Mouse (Mus musculus) embryonic stem cell, embryonic (primary cell): ENCODE measurements at regions not wholly inside any gene's neighbourhood (a gene's known extent, or its start where the extent isn't known, plus 50 kb on each side); places are given as distances from the start of the nearest gene placed in this dataset.

Experiments used
- CTCF ChIA-PET, 4 experiments: fragments of 300-600 bp in 2 of 4; fragments of 350-600 bp in 2 of 4; sonication (Branson Sonifier 250); formaldehyde crosslinking; loops; one replicate each; lab custom pipeline; 2022; ENCODE audit warnings: inconsistent platforms in 2 of 4; lab: Charles Lee
- POLR2A ChIA-PET, 4 experiments: fragments of 300-600 bp in 2 of 4; fragments of 350-600 bp in 2 of 4; sonication (Branson Sonifier 250); formaldehyde crosslinking; loops; one replicate each; lab custom pipeline; 2022; ENCODE audit warnings: antibody characterized with exemption in 4 of 4, inconsistent platforms in 1 of 4; lab: Charles Lee

- POLR2A ChIA-PET = interaction anchor here in 1 of 4 experiments (0.6 to 1.4 kb wide), 3 partner anchors 24 to 1395 kb away, joined by 3 read pairs; no protein-coding TSS in a partner anchor
- CTCF ChIA-PET = interaction anchor here in 1 of 4 experiments (0.6 to 0.7 kb wide), 2 partner anchors 150 to 153 kb away, joined by 3 to 6 read pairs; no protein-coding TSS in a partner anchor
Observed at GRCm38 (mm10) chr13:28697796-28698678, 255.5 kb downstream of the Sox4 start.

GRCm38 (mm10) chr13:28693078-28693477, 260.4 kb downstream of the Sox4 start:
- POLR2A ChIA-PET = no interaction called here
- CTCF ChIA-PET = no interaction called here

GRCm38 (mm10) chr13:28692587-28692986, 260.9 kb downstream of the Sox4 start:
- ChIA-PET CTCF (no interaction called here), POLR2A (no interaction called here)

GRCm38 (mm10) chr13:28690511-28691160, 262.9 kb downstream of the Sox4 start:
- POLR2A ChIA-PET = interaction anchor here in 1 of 4 experiments (1.2 kb wide), 1 partner anchor 14 kb away, joined by 5 read pairs; no protein-coding TSS in a partner anchor
- CTCF ChIA-PET = interaction anchor here in 1 of 4 experiments (0.6 kb wide), 1 partner anchor 90 kb away, joined by 6 read pairs; no protein-coding TSS in a partner anchor

- CTCF ChIA-PET = no interaction called here
- POLR2A ChIA-PET = no interaction called here
Observed at GRCm38 (mm10) chr13:28687838-28688237, 265.7 kb downstream of the Sox4 start.

GRCm38 (mm10) chr13:28684311-28684710, 269.2 kb downstream of the Sox4 start:
- ChIA-PET CTCF (no interaction called here), POLR2A (interaction anchor here in 1 of 4 experiments (0.9 kb wide), 1 partner anchor 34 kb away, joined by 3 read pairs; no protein-coding TSS in a partner anchor)

- POLR2A ChIA-PET = no interaction called here
- CTCF ChIA-PET = no interaction called here
Observed at GRCm38 (mm10) chr13:28680266-28680665, 273.2 kb downstream of the Sox4 start.

- ChIA-PET POLR2A (no interaction called here), CTCF (no interaction called here)
Observed at GRCm38 (mm10) chr13:28673622-28674021, 279.9 kb downstream of the Sox4 start.

GRCm38 (mm10) chr13:28671543-28671942, 282.0 kb downstream of the Sox4 start:
- CTCF ChIA-PET = no interaction called here
- POLR2A ChIA-PET = interaction anchor here in 2 of 4 experiments (0.6 to 1.1 kb wide), 2 partner anchors 10 to 59 kb away, joined by 3 read pairs; no protein-coding TSS in a partner anchor

- POLR2A ChIA-PET = no interaction called here
Observed at GRCm38 (mm10) chr13:28669832-28670585, 283.5 kb downstream of the Sox4 start.

GRCm38 (mm10) chr13:28666832-28667231, 286.7 kb downstream of the Sox4 start:
- CTCF ChIA-PET = interaction anchor here in 1 of 4 experiments (0.6 kb wide), 1 partner anchor 112 kb away, joined by 3 read pairs; no protein-coding TSS in a partner anchor
- POLR2A ChIA-PET = interaction anchor here in 1 of 4 experiments (0.7 to 0.9 kb wide), 2 partner anchors 10 to 25 kb away, joined by 3 read pairs; no protein-coding TSS in a partner anchor

More at GRCm38 (mm10) chr13:28669832-28670585, 283.5 kb downstream of the Sox4 start:
- CTCF ChIA-PET = no interaction called here

GRCm38 (mm10) chr13:28665150-28665549, 288.4 kb downstream of the Sox4 start:
- ChIA-PET CTCF (no interaction called here), POLR2A (no interaction called here)

GRCm38 (mm10) chr13:28664698-28665097, 288.8 kb downstream of the Sox4 start:
- CTCF ChIA-PET = no interaction called here
- POLR2A ChIA-PET = interaction anchor here in 1 of 4 experiments (0.7 kb wide), 1 partner anchor 296 kb away, joined by 3 read pairs; no protein-coding TSS in a partner anchor

- POLR2A ChIA-PET = interaction anchor here in 1 of 4 experiments (0.7 kb wide), 1 partner anchor 296 kb away, joined by 3 read pairs; no protein-coding TSS in a partner anchor
Observed at GRCm38 (mm10) chr13:28663950-28664681, 289.4 kb downstream of the Sox4 start.

GRCm38 (mm10) chr13:28663459-28663858, 290.1 kb downstream of the Sox4 start:
- ChIA-PET POLR2A (no interaction called here), CTCF (no interaction called here)

More at GRCm38 (mm10) chr13:28663950-28664681, 289.4 kb downstream of the Sox4 start:
- CTCF ChIA-PET = no interaction called here

- CTCF ChIA-PET = interaction anchor here in 2 of 4 experiments (0.6 kb wide), 2 partner anchors 162 to 1738 kb away, joined by 4 to 5 read pairs; no protein-coding TSS in a partner anchor
- POLR2A ChIA-PET = interaction anchor here in 2 of 4 experiments (0.6 kb wide), 2 partner anchors 19 to 21 kb away, joined by 3 to 8 read pairs; no protein-coding TSS in a partner anchor
Observed at GRCm38 (mm10) chr13:28662316-28662752, 291.2 kb downstream of the Sox4 start.

- ChIA-PET CTCF (no interaction called here), POLR2A (interaction anchor here in 1 of 4 experiments (0.6 kb wide), 1 partner anchor 76 kb away, joined by 3 read pairs; no protein-coding TSS in a partner anchor)
Observed at GRCm38 (mm10) chr13:28660151-28660550, 293.4 kb downstream of the Sox4 start.
